Mouse (Mus musculus) layer of hippocampus, postnatal 25 days (tissue): ENCODE data around the gene Cfap54. TPM values are rescaled to one million over a fixed set of nuclear protein-coding genes. Genes with fewer than 3 reads are reported as not detected.

Experiments
- DNase-seq, 2 experiments: peaks; one replicate each; pipeline ENCODE4 v3.0.0; 2022; ENCODE audit warnings: mixed read lengths in 2 of 2, low spot score in 1 of 2; ENCODE audit errors: extremely low spot score in 1 of 2
- total RNA-seq, 2 experiments: library from RNA; stranded (reverse); gene quantifications; 2 replicates each; pipeline ENCODE4 v1.2.3; 2021

Gene Cfap54
- total RNA-seq, 2 experiments from 2014 or later = 14.1 to 17.3 TPM

DNA sequence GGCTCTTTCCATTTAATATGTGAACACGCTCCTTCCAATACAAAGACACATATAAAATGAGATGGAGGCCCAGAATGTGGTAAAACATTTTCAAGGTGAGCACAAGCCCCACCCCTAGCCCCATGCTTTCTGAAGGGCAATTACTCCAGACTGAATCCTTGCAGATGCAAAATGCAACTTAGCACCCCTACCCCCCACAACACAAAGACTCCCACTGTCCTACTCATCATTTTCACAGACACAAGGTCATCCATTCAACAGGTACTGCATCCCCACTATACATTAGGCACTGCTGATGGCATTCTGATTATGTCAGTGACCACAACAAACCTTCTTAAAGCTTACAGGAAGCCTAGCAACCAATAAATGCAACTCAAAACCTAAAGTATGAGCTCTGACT lies 131.4 kb downstream of the Cfap54 start:
- DNase-seq = no peak

DNA sequence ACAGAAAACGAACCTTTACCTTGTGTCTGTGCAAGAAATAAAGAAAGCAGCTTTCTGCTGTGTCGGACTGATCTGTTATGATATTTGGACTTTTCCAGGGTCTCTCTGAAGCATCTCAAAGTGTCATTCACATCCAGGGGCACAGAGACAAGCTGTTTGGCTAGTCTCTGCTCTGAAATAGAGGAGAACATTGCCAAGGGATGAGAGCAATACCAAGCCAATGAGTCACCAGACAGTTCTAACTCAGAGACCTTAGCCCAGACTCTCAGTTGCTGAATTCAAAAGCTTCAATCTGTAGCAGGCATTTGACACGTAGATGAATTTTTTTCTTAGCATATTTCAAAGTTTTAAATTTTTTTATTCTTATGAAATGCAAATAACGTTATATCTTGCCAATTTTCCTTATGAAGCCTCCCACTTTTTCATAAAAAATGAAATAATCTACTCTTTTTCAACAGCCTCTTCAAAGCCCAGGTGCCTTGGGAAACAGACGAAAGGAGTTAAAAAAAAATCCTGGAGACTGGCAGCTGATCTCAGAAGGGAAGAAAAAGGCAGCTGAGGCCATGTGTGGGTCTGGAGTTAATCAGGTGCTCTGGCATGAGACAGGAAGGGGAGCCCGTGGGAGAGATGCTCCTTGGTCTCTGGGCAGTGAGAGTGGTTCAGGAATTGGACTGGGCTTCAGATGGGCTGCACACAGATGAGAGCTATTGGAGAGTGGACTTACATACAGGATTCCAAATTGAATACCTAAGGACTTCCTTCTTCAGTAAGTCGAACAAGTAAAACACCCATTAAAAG lies 138.4 kb downstream of the Cfap54 start:
- DNase-seq = no peak

DNA sequence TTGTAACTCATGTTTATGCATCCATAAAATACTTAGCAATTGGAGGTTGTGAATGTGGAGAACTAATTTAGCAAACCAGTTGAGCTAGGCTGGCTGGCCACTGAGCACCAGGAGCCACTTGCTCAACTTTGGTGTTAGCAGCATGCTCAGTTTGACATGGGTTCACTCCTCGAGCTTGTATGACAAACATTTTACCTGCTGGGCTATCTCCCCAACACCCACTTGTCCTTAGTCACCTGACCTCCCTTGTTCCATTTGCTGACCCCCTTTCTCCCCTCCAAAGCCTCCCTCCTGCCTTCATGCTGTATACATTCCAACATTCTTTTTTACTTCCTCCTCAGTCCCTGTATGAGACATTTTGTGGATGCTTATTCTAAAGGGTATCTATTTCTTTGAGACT lies 139.8 kb downstream of the Cfap54 start:
- no peak for DNase-seq

DNA sequence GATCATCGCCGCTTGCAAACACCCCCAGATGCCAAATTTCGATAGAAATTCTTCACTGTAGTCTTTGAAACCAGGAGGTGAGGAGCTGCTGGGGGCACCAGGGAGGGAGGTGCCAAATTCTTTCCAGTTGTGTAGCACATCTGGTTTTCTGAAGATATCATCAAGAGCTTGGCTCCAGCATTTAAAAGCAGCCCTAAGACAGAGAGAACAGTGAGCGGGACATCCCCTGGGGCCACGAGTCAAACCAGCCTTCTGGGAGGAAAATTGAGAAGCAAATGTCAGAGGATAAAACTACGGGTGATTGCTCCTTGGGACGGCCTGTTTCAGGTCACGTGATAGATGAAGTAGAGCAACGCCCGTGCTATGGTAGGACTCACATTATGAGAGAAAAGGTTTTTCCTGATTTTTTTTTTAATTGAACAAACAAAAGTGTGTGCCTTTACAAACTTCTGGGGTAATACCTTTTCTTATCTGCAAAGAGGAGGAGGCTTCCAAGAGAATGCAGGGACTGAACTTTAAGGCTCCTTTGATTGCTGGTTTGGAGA lies 143.6 kb downstream of the Cfap54 start:
- no peak for DNase-seq

- no peak for DNase-seq
Observed at GRCm38 (mm10) chr10:92937091-92937490, 144.3 kb downstream of the Cfap54 start.

DNA sequence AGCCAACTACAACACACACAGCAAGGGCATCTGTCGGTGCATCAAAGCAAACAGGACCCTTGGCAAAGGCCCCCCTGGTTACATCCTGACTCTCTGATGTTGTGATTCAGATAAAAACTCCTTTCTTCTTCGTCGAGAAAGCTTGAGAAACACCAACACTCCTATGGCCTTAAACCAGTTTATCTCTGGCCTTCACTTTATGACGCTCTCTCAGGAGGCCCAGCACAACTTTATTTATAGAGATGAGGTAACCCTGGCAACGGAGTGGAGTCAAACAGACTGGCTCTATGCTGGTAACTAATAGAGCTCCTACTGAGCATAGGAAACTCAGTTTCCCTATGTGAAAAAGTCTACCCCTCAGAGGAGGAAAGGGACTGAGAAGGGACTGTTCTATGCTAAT lies 146.9 kb downstream of the Cfap54 start:
- peak in 1 of 2 experiments; percentile 7 for DNase-seq

GRCm38 (mm10) chr10:92933616-92934015 lies 147.8 kb downstream of the Cfap54 start:
- DNase-seq = no peak

- DNase-seq = no peak
Observed at GRCm38 (mm10) chr10:92932464-92932863, 149.0 kb downstream of the Cfap54 start.

DNA sequence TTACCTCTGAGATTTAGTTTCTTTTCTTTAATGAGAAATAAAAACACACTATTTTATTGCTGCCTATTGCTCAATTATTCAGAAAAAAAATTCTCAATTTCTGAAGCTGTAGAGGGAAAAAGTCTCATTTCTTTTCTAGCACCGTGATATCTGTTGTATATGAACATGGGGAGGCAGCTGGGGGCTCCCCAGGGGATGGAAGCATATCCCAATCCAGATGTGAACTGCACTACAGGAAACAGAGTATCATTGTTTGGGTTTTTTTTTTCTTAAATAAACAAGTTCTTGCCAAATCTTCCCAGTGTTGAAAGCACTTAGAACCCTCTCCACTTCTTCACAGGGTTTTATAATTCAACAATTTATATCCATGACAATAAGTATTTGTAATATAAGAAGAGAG lies 151.4 kb downstream of the Cfap54 start:
- DNase-seq = no peak

- no peak for DNase-seq
Observed at GRCm38 (mm10) chr10:92928256-92928655, 153.2 kb downstream of the Cfap54 start.

DNA sequence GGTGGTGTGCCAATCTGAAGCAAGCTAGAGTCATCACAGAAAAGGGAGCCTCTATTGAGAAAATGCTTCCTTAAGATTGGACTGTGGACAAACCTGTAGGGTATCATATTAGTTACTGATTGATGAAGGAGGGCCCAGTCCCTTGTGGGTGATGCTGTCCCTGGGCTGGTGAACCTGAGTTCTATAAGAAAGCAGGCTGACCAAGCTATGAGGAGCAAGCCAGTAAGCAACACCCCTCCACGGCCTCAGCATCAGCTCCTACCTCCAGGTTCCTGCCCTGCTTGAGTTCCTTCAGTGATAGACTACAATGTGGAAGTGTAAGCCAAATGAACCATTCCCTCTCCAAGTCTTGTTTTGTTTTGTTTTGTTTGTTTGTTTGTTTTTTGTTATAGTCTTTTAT lies 162.9 kb downstream of the Cfap54 start:
- no peak for DNase-seq

- no peak for DNase-seq
Observed at GRCm38 (mm10) chr10:92907246-92907645, 174.2 kb downstream of the Cfap54 start.

DNA sequence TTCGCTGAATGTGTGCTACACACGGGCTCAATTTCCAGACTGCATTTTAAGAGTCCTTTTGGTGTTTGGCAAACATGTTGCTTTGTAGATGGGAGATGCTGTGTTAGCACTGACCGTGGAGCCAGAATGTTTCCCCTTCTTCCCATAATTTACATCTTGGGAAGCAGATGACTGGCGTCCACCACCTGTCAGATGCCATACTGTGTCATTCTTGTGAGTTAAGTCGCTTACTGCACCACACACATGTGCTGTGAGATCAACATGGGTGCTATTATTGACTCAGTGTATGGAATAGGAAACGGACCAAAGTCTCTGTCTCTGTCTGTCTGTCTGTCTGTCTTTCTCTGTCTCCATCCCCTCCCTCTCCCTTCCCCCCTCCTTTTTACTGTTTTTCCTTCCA lies 193.0 kb downstream of the Cfap54 start:
- DNase-seq = no peak

GRCm38 (mm10) chr10:92878000-92878399 lies 203.4 kb downstream of the Cfap54 start:
- no peak for DNase-seq

- no peak for DNase-seq
Observed at GRCm38 (mm10) chr10:92840980-92841379, 240.4 kb downstream of the Cfap54 start.

DNA sequence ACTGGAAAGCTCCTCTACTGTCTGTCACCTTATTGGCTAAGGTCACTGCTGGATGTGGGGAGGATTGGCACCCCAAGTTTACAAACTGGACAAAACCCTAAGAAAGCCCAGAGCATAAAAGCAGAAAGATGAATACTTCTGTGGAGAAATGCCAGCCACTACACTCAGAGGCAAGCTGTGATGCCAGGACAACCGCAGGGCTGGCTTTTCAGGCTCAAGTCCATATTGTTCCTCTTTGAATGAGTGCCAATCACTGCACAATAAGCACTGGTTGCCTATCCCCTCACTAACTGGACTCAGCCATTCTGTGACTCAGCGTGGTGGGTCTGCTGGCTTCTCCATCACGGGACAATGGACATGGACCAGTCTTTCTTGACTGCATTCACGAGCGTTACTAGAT lies 243.8 kb downstream of the Cfap54 start:
- no peak for DNase-seq

DNA sequence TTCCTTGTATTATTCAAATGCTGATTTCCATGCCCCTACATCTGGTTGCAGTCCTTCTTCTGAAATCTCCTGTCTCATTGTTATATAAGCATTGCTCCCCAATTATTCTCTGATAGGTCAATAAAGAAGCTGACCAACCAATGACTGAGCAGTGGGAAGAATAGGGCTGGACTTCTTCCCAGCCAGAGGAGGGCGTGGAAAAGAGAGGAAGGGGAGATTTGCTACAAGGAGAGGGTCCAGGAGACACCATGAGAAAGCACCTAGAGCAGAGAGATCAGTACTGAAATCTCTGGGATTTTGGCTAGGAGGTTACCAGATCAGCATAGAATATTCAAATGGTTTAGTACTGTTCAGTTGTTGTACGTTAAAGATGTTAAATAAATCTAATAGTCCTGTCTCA lies 244.4 kb downstream of the Cfap54 start:
- DNase-seq = no peak

DNA sequence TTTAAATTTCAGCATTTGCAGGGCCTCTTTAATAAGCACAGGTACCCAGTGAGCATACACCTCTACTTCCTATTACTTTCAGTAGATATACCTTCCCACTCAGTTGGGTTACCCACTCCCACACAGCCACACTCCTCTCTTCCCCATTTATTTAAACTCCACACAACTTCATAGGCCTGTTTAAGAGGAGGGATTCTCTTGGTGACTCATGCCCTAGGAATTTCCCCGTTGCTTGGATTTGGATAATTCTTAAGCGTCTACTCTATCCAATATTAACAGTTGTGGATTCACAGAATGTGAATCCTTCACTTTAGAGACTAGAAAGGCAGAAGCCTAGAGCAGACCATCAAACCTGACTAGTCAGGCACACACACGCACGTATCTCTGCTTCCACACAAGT lies 259.9 kb downstream of the Cfap54 start:
- no peak for DNase-seq

DNA sequence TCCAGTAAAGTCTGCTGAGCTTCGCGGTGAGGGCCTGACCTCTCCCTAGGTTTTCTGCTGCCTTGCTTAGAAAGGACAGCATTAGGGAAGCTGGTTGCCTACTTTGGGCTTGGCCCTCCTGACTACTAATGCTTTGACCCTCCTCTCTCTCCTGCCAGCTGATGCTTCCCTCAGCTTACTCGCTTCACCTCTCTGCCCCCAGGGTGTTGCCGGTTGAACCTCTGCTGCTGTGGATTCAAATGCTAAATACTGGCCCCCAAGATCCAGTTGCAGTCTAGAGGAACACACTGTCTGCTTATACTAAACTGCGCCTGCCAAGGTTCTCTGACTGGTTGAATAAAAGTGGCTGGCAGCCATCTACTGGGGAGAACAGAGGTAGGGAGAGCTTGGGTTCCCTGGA lies 263.2 kb downstream of the Cfap54 start:
- no peak for DNase-seq

GRCm38 (mm10) chr10:92816903-92817302 lies 264.5 kb downstream of the Cfap54 start:
- no peak for DNase-seq

- DNase-seq = no peak
Observed at GRCm38 (mm10) chr10:92810894-92811293, 270.5 kb downstream of the Cfap54 start.

DNA sequence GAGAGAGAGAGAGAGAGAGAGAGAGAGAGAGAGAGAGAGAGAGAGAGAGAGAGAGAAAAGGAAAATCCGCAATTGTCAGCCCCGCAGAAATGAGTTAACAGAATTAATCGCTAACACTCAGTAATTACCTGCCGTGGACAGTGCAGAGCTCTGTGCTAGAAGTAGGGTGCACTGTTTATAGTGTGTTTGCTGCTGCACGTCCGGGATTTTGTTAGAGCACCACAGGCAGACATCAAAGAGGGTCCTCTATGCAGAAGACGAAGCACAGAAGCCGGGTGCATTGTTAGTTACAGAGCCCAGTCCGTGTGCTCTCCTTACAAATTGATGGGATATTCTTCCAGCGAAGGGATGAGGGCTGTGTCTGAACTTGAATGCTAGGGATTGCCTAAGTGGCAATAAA lies 289.5 kb downstream of the Cfap54 start:
- no peak for DNase-seq
